Mouse (Mus musculus) kidney, adult 2 months (tissue): ENCODE data around the gene Scmh1. TPM values are rescaled to one million over a fixed set of nuclear protein-coding genes. Genes with fewer than 3 reads are reported as not detected.

ENCODE experiments used
- DNase-seq: peaks from one replicate; pipeline ENCODE4 v3.0.0; 2021
- H3K27ac ChIP-seq: fragments of 200-500 bp; 2 replicates; pipeline ENCODE4 v1.5.1; 2012; ENCODE audit warnings: low read depth, low read length, control low read depth, inconsistent platforms; ENCODE audit not compliant: insufficient read depth
- H3K27me3 ChIP-seq: fragments of 200-500 bp; replicated peaks from 2 replicates; pipeline ENCODE4 v1.6.1; 2012; ENCODE audit warnings: mild to moderate bottlenecking, moderate library complexity, low read length, inconsistent platforms; ENCODE audit not compliant: control insufficient read depth, insufficient read depth
- H3K36me3 ChIP-seq: fragments of 200-500 bp; 2 replicates; pipeline ENCODE4 v1.6.1; 2012; ENCODE audit warnings: mild to moderate bottlenecking, moderate library complexity, low read length, inconsistent platforms; ENCODE audit not compliant: control insufficient read depth, insufficient read depth
- H3K4me1 ChIP-seq: fragments of 200-500 bp; 2 replicates; pipeline ENCODE4 v1.6.1; 2011; ENCODE audit warnings: low read length; ENCODE audit not compliant: control insufficient read depth, insufficient read depth
- H3K4me3 ChIP-seq: fragments of 200-500 bp; 2 replicates; pipeline ENCODE4 v1.5.1; 2011; ENCODE audit warnings: mild to moderate bottlenecking, low read depth, low read length, control low read depth; ENCODE audit not compliant: insufficient read depth
- CTCF ChIP-seq: fragments of 200-500 bp; conservative IDR thresholded peaks from 2 replicates; pipeline ENCODE4 v1.5.1; 2011; ENCODE audit warnings: low read depth, mild to moderate bottlenecking, control low read depth, low read length, moderate library complexity, mixed read lengths; ENCODE audit not compliant: insufficient read depth, insufficient read length
- POLR2A ChIP-seq: fragments of 200-500 bp; IDR thresholded peaks from one replicate; pipeline ENCODE4 v1.6.1; 2011; ENCODE audit warnings: low read depth, low read length, control low read depth
- WGBS: fragments of 180-500 bp; shearing (Covaris S2); methylation state at CpG from one replicate; pipeline ENCODE4 v1.1.7; 2018; 5-methylcytosine and 5-hydroxymethylcytosine counted together
- polyA plus RNA-seq: library from polyadenylated mRNA; depleted of rRNA; stranded (reverse); fragments of >200 nt; gene quantifications from 2 replicates; pipeline ENCODE4 v1.2.3, GENCODE M21; 2012

Gene Scmh1
- polyA plus RNA-seq, 1 experiment, result 28.1 TPM

- 60% methylated on average over 3 of the region's 3 CpGs for WGBS
- Histone ChIP-seq H3K4me3 (no peak overlapping the region), H3K4me1 (no peaks in the 10 kb centered on the region; the same call in 1 of the 2 replicates), H3K36me3 (no peaks in the 10 kb centered on the region), H3K27me3 (no peaks in the 10 kb centered on the region), H3K27ac (no peak overlapping the region)
- DNase-seq, result peak; percentile 14
- TF ChIP-seq CTCF (no peak), POLR2A (no peak)
These were observed 32.2 kb upstream of the Scmh1 start for GRCm38 (mm10) chr4:120372838-120373237.

- WGBS, result 60% methylated on average over 4 of the region's 4 CpGs
- Histone ChIP-seq H3K4me3 (no peak overlapping the region), H3K27ac (no peak overlapping the region), H3K36me3 (no peaks in the 10 kb centered on the region), H3K4me1 (no peaks in the 10 kb centered on the region; the same call in 1 of the 2 replicates), H3K27me3 (no peaks in the 10 kb centered on the region)
- no peak for DNase-seq
- TF ChIP-seq CTCF, result no peak
- TF ChIP-seq POLR2A, result no peak
These were observed 31.3 kb upstream of the Scmh1 start for GRCm38 (mm10) chr4:120373813-120374212.

GRCm38 (mm10) chr4:120380811-120381391 is 24.2 kb upstream of the Scmh1 start:
- Histone ChIP-seq H3K4me3 (no peak overlapping the region), H3K4me1 (no peaks in the 10 kb centered on the region), H3K36me3 (no peaks in the 10 kb centered on the region), H3K27me3 (no peaks in the 10 kb centered on the region; the same call in 1 of the 2 replicates), H3K27ac (no peak overlapping the region)
- 7% methylated on average over 7 of the region's 7 CpGs for WGBS
- DNase-seq, result peak; percentile 79
- TF ChIP-seq POLR2A (no peak), CTCF (peak; percentile 81)

GRCm38 (mm10) chr4:120385496-120385895 is 19.6 kb upstream of the Scmh1 start:
- DNase-seq, result no peak
- H3K36me3 ChIP-seq, result no peaks in the 10 kb centered on the region
- no peaks in the 10 kb centered on the region for H3K4me1 ChIP-seq
- no peak overlapping the region for H3K4me3 ChIP-seq
- TF ChIP-seq POLR2A (no peak), CTCF (no peak)
- H3K27ac ChIP-seq, result no peak overlapping the region
- 79% methylated on average over 2 of the region's 2 CpGs for WGBS
- H3K27me3 ChIP-seq, result no peaks in the 10 kb centered on the region; the same call in 1 of the 2 replicates

GRCm38 (mm10) chr4:120387496-120387895 is 17.6 kb upstream of the Scmh1 start:
- no peaks in the 10 kb centered on the region for H3K4me1 ChIP-seq
- 24% methylated on average over 4 of the region's 4 CpGs for WGBS
- H3K4me3 ChIP-seq, result no peak overlapping the region
- DNase-seq, result peak; percentile 61
- no peaks in the 10 kb centered on the region for H3K36me3 ChIP-seq
- no peaks in the 10 kb centered on the region for H3K27me3 ChIP-seq
- TF ChIP-seq CTCF, result peak; percentile 14; the same call in 1 of the 2 replicates
- no peak for TF ChIP-seq POLR2A
- no peak overlapping the region for H3K27ac ChIP-seq

GRCm38 (mm10) chr4:120387968-120388367 is 17.1 kb upstream of the Scmh1 start:
- TF ChIP-seq CTCF (no peak), POLR2A (no peak)
- no peak for DNase-seq
- no peak overlapping the region for H3K4me3 ChIP-seq
- no peaks in the 10 kb centered on the region for H3K4me1 ChIP-seq
- 86% methylated on average over 2 of the region's 2 CpGs for WGBS
- H3K27ac ChIP-seq, result no peak overlapping the region
- H3K27me3 ChIP-seq, result no peaks in the 10 kb centered on the region
- H3K36me3 ChIP-seq, result no peaks in the 10 kb centered on the region

GRCm38 (mm10) chr4:120388998-120389542 is 16.0 kb upstream of the Scmh1 start:
- no peaks in the 10 kb centered on the region for H3K27me3 ChIP-seq
- DNase-seq, result no peak
- 63% methylated on average over 3 of the region's 3 CpGs for WGBS
- H3K27ac ChIP-seq, result no peak overlapping the region
- no peaks in the 10 kb centered on the region for H3K36me3 ChIP-seq
- TF ChIP-seq POLR2A, result no peak
- no peak for TF ChIP-seq CTCF
- H3K4me1 ChIP-seq, result no peaks in the 10 kb centered on the region
- no peak overlapping the region for H3K4me3 ChIP-seq
